Mouse (Mus musculus) embryonic stem cell, embryonic (primary cell): ENCODE results near the gene Gm5737.

ENCODE experiments used
- CTCF ChIA-PET, 4 experiments: fragments of 300-600 bp in 2 of 4; fragments of 350-600 bp in 2 of 4; sonication (Branson Sonifier 250); formaldehyde crosslinking; loops; one replicate each; lab custom pipeline; 2022; ENCODE audit warnings: inconsistent platforms in 2 of 4; lab: Charles Lee
- POLR2A ChIA-PET, 4 experiments: fragments of 300-600 bp in 2 of 4; fragments of 350-600 bp in 2 of 4; sonication (Branson Sonifier 250); formaldehyde crosslinking; loops; one replicate each; lab custom pipeline; 2022; ENCODE audit warnings: antibody characterized with exemption in 4 of 4, inconsistent platforms in 1 of 4; lab: Charles Lee

Gm5737 gene

DNA sequence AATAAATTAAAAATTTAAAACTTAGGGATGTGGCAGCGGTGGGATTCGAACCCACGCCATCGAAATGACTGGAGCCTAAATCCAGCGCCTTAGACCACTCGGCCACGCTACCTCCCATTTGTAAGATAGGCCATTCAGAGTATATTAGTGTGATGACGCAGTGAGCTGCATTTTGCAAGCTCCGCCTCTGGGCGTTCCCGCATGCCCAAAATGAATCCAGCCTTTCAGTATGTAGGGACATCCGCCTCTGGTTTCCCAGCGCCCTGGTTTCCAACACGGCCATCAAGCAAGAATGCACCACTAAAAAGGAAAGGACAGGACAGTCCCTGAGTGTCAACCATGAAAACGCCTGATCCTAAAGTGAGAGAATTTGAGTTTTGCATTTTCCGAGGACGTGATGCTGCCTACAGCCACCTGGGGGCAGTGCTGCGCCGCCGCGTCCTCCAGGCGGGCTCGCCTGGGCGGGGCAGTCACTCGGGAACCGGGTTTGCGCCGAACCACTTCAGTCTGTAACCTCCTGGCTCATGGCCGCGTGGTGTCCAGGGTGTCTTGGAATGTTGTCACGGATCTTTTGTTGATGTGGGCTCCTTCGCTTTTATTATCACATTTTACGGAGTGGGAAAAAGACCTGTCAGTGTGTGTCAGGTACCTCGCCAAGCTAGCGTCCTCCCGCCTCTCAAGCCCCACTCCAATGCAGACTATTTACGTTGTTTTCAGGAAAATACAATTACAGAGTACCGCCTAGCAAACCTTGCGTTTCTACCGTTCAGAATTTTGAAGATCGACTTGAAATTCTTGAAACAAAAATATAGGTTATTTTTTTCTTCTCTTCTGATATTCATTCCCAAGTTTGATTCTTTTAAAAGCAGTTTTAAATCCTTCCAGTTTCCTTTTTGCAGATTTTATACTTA lies 23.5 kb downstream of the Gm5737 start:
- CTCF ChIA-PET, result interaction anchor here (0.5 to 2.9 kb wide), 28 partner anchors 9 to 345 kb away, joined by 3 to 36 read pairs (median 4); partner anchors contain the start of genes Polr3e (in 4 of the 4), Cdr2 (in 1 of the 4), Mfsd13b (in 1 of the 4) and Uqcrc2 (in 1 of the 4)
- POLR2A ChIA-PET, result interaction anchor here (0.5 to 6.8 kb wide), 28 partner anchors 9 to 198 kb away, joined by 3 to 45 read pairs (median 5); partner anchors contain the start of genes Polr3e (in 3 of the 4), Mfsd13b (in 2 of the 4), Cdr2 (in 1 of the 4) and Eef2k (in 1 of the 4)

- ChIA-PET POLR2A (interaction anchor here (0.6 to 6.8 kb wide), 17 partner anchors 8 to 146 kb away, joined by 3 to 45 read pairs (median 7); partner anchors contain the start of genes Polr3e (in 3 of the 4), Cdr2 (in 1 of the 4), Eef2k (in 1 of the 4) and Mfsd13b (in 1 of the 4)), CTCF (interaction anchor here in 3 of 4 experiments (0.6 to 2.9 kb wide), 14 partner anchors 8 to 387 kb away, joined by 3 to 36 read pairs (median 4); partner anchors contain the start of genes Polr3e (in 3 of the 3), Cdr2 (in 1 of the 3), Mfsd13b (in 1 of the 3) and Vwa3a (in 1 of the 3))
Measured at GRCm38 (mm10) chr7:120836361-120836760, 24.2 kb downstream of the Gm5737 start.

DNA sequence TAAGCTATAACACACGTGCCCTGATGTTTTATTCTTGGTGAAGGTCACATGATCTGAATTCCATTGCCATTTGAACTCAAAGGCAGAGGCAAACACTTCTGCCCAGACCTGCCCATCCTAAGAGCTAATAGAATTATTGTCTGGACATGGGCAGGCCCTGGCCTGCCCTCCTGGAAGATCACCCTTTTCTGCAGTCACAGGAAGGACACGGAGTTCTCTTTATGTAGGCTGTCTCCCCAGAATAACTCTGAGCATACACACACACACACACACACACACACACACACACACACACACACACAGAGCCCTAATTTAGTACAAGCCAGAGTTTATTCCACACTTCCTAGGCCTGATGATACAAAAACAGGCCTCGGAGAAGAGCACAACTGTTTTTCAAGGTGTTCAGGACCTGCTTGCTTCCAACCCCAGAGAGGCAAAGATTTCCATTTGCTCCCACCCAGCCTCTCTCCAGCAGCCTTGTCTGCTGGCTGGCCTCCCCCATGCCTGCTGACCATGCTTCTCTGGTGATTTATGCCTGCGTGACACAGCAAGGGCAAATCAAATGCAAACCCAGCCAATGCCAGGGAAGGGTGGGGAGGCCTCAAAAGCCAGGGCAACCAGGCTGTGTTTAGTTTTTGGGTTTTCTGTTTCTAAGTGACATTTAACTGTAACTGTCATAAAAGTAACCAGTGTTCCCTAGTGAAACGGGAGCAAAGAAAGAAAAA lies 26.4 kb downstream of the Gm5737 start:
- POLR2A ChIA-PET, result interaction anchor here in 2 of 4 experiments (0.6 to 6.8 kb wide), 5 partner anchors 8 to 144 kb away, joined by 3 to 45 read pairs (median 5); partner anchors contain the start of genes Cdr2 (in 1 of the 2), Eef2k (in 1 of the 2), Mfsd13b (in 1 of the 2) and Polr3e (in 1 of the 2)
- CTCF ChIA-PET, result interaction anchor here in 2 of 4 experiments (0.5 to 1.3 kb wide), 3 partner anchors 12 to 148 kb away, joined by 3 read pairs; no protein-coding TSS in a partner anchor

GRCm38 (mm10) chr7:120839786-120840185 lies 27.6 kb downstream of the Gm5737 start:
- ChIA-PET POLR2A (interaction anchor here in 1 of 4 experiments (1.1 to 2.2 kb wide), 3 partner anchors 10 to 69 kb away, joined by 3 to 5 read pairs (median 3); no protein-coding TSS in a partner anchor), CTCF (interaction anchor here in 1 of 4 experiments (0.7 kb wide), 1 partner anchor 58 kb away, joined by 5 read pairs; no protein-coding TSS in a partner anchor)

DNA sequence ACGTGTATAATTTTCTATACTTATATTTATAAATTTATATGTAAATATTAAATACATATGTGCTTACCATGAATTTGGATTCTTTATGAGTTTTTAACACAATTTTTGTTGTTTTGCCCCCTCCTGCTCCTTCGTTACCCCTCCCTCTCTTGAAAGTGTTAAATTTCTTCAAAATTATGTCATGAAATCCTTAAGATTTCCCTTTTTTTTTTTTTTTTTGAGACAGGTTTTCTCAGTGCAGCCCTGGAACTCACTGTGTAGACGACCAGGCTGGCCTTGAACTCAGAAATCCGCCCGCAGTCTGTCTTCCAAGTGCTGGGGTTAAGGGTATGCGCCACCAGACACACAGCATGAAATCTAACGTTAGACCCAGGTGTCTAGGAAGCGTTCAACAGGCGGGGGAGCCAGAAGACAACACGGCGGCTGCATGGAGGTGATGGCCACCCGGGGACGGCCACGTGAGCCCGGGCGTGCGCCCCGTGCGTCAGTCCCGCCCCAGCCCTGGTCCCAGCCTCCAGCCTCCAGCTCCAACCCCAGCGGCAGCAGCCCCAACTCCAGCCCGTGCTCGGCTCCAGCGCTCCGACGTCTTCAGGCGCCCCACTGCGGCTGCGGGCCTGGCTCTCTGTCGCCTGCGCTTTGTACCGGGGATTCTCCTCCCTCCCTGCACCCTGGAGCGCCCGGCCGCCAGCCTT lies 30.3 kb downstream of the Gm5737 start, which contains the start of gene Eef2k:
Eef2k (plus strand) TSS at position 487 of the 692 bp plus-strand sequence.
- POLR2A ChIA-PET, result interaction anchor here (0.7 to 7.8 kb wide), 32 partner anchors 7 to 163 kb away, joined by 3 to 45 read pairs (median 4); partner anchors contain the start of genes Polr3e (in 3 of the 4) and Vwa3a (in 1 of the 4)
- CTCF ChIA-PET, result interaction anchor here in 3 of 4 experiments (0.6 to 2.3 kb wide), 8 partner anchors 12 to 276 kb away, joined by 3 to 8 read pairs (median 3); partner anchors contain the start of gene Polr3e (in 2 of the 3)

GRCm38 (mm10) chr7:120843037-120843621 lies 31.0 kb downstream of the Gm5737 start:
- ChIA-PET CTCF (interaction anchor here in 3 of 4 experiments (0.6 to 2.3 kb wide), 9 partner anchors 8 to 276 kb away, joined by 3 to 10 read pairs (median 3); partner anchors contain the start of gene Polr3e (in 2 of the 3)), POLR2A (interaction anchor here (0.7 to 7.8 kb wide), 44 partner anchors 7 to 164 kb away, joined by 3 to 45 read pairs (median 5); partner anchors contain the start of genes Polr3e (in 3 of the 4), Mfsd13b (in 1 of the 4) and Vwa3a (in 1 of the 4))

- CTCF ChIA-PET, result interaction anchor here in 3 of 4 experiments (1.0 to 2.3 kb wide), 8 partner anchors 9 to 74 kb away, joined by 3 to 14 read pairs (median 5); partner anchors contain the start of gene Polr3e (in 1 of the 3)
- POLR2A ChIA-PET, result interaction anchor here (0.5 to 7.8 kb wide), 47 partner anchors 8 to 945 kb away, joined by 3 to 45 read pairs (median 5); partner anchors contain the start of genes Polr3e (in 3 of the 4), Mfsd13b (in 1 of the 4) and Vwa3a (in 1 of the 4)
Measured at GRCm38 (mm10) chr7:120843852-120844435, 31.8 kb downstream of the Gm5737 start.

- ChIA-PET POLR2A (interaction anchor here in 3 of 4 experiments (0.5 to 7.8 kb wide), 46 partner anchors 8 to 1348 kb away, joined by 3 to 45 read pairs (median 5); partner anchors contain the start of genes Polr3e (in 3 of the 3), Cdr2 (in 1 of the 3), Mfsd13b (in 1 of the 3) and Vwa3a (in 1 of the 3)), CTCF (interaction anchor here (0.6 to 2.1 kb wide), 12 partner anchors 9 to 275 kb away, joined by 3 to 14 read pairs (median 5); partner anchors contain the start of gene Polr3e (in 2 of the 4))
Measured at GRCm38 (mm10) chr7:120844689-120845088, 32.5 kb downstream of the Gm5737 start.

GRCm38 (mm10) chr7:120848831-120849512 lies 36.8 kb downstream of the Gm5737 start:
- CTCF ChIA-PET, result no interaction called here
- POLR2A ChIA-PET, result interaction anchor here in 2 of 4 experiments (1.4 to 7.8 kb wide), 3 partner anchors 10 to 69 kb away, joined by 3 to 45 read pairs (median 5); partner anchors contain the start of gene Polr3e (in 1 of the 2)

DNA sequence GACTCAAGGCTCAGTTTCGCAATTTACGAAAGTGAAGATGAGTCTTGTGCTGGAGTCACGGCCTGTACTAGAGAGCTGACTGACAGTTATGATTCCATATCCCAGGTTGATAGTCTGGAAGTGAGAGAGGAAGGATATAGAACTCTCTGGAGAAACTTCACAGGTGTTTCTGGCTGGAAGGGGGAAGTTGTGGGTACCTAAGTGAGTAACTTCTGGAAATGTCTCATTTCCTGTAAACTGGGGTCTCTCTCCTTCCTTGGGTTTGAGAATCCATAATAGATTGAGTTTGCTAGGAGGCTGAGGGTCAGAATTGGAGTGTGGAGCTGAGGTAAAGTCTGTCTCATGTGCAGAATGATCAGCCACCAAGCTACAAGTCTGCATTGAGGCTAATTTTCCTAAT lies 38.0 kb downstream of the Gm5737 start:
- POLR2A ChIA-PET, result interaction anchor here in 2 of 4 experiments (0.7 to 7.8 kb wide), 4 partner anchors 8 to 1166 kb away, joined by 4 to 45 read pairs (median 6); no protein-coding TSS in a partner anchor
- CTCF ChIA-PET, result interaction anchor here in 1 of 4 experiments (0.5 kb wide), 1 partner anchor 1132 kb away, joined by 5 read pairs; no protein-coding TSS in a partner anchor

- ChIA-PET CTCF (interaction anchor here in 2 of 4 experiments (1.3 to 1.4 kb wide), 2 partner anchors 16 to 17 kb away, joined by 4 to 5 read pairs; partner anchors contain the start of gene Eef2k (in 1 of the 2)), POLR2A (interaction anchor here in 2 of 4 experiments (1.4 to 4.1 kb wide), 4 partner anchors 14 to 16 kb away, joined by 4 to 31 read pairs (median 20); partner anchors contain the start of gene Eef2k (in 2 of the 2))
Measured at GRCm38 (mm10) chr7:120859854-120860253, 47.7 kb downstream of the Gm5737 start.

GRCm38 (mm10) chr7:120860799-120861487 lies 48.8 kb downstream of the Gm5737 start:
- CTCF ChIA-PET, result interaction anchor here in 3 of 4 experiments (0.6 to 1.4 kb wide), 3 partner anchors 17 to 19 kb away, joined by 4 to 5 read pairs (median 4); partner anchors contain the start of gene Eef2k (in 1 of the 3)

GRCm38 (mm10) chr7:120861488-120862047 lies 49.4 kb downstream of the Gm5737 start:
- CTCF ChIA-PET, result no interaction called here

More at GRCm38 (mm10) chr7:120860799-120861487, 48.8 kb downstream of the Gm5737 start:
- POLR2A ChIA-PET, result interaction anchor here (0.6 to 4.1 kb wide), 20 partner anchors 10 to 1599 kb away, joined by 3 to 31 read pairs (median 3); partner anchors contain the start of genes Eef2k (in 3 of the 4), Cdr2 (in 1 of the 4) and Mfsd13b (in 1 of the 4)

More at GRCm38 (mm10) chr7:120861488-120862047, 49.4 kb downstream of the Gm5737 start:
- POLR2A ChIA-PET, result interaction anchor here (0.6 to 4.1 kb wide), 15 partner anchors 11 to 217 kb away, joined by 3 to 31 read pairs (median 3); partner anchors contain the start of genes Eef2k (in 3 of the 4), Cdr2 (in 1 of the 4) and Mfsd13b (in 1 of the 4)
